Mouse (Mus musculus) natural killer cell, adult 2 months (primary cell): Measurements from ENCODE around the gene Celf5.

Experiments used
- DNase-seq, 2 experiments: peaks; one replicate each; pipeline ENCODE4 v3.0.0; 2022; ENCODE audit warnings: low spot score in 2 of 2

Celf5 gene

DNA sequence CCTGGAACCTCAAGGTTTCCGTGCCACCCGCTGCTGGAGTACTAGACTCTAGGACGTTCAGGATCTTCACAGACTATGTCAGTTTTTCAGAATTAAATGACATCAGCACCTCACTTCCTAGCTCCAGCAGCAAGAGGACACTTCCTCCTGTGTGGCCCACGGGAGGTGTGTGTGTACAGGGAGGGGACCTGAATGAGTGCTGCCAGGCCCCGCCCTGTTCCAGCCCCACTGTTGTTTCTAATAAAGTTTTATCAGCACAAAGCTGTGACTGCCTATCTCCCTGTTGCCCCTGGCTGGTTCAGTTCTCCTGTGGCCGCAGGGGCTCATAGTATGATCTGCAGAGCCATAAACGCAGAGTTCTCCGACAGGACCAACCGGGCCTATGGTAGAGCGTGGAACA, 8.0 kb downstream of the Celf5 start:
- no peak for DNase-seq

GRCm38 (mm10) chr10:81473003-81473451, 9.5 kb downstream of the Celf5 start:
- DNase-seq: peak in 1 of 2 experiments; percentile 63

DNA sequence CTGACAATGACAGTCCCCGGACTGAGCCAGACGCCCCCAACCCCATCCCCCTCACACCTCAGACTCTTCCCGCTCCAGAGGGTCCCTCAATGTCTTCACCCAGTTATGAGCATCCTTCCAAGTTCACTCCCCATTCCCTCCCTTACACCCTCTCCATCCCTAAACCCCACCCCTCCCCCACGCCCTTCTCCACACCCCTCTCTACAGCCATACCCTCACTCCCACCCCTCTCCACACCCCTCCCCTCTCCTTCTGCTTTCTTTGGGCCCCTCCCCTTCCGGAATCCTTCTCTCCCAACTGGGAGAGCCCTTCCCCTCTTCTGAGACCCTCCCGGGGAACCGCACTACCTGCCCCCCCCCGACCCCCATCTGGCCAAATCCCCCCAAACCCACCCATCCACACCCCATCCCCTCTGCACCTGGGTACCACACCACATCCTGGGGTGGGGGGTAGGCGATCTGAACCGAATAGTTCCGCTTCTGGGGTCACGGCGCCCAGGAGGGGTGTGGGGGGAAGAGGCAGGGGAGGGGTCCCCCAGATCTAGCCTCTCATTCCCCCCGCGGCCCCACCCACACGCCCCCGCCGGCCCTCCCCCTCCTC, 10.0 kb downstream of the Celf5 start:
- DNase-seq: no peak

DNA sequence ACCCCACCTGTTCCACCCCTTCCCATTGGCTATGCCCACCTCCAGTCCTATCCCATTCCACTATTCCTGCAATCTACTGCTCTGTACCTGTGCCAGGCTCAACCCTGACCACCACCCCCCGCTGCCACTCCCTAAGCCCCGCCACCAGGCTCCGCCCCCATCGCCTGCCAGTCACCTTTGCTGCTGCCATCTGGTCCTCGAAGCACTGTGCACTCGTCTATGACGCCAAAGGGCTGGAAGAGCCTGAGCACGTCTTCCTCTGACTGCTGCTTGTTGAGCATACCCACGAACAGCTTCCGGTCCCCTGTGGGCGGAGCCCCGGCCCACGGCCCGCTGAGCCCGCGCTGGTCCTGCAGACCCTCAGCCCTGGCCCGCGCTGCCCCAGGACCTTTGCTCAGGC, 12.1 kb downstream of the Celf5 start:
- peak in 1 of 2 experiments; percentile 39 for DNase-seq

- DNase-seq: no peak
These were observed 13.3 kb downstream of the Celf5 start for GRCm38 (mm10) chr10:81469253-81469652.

DNA sequence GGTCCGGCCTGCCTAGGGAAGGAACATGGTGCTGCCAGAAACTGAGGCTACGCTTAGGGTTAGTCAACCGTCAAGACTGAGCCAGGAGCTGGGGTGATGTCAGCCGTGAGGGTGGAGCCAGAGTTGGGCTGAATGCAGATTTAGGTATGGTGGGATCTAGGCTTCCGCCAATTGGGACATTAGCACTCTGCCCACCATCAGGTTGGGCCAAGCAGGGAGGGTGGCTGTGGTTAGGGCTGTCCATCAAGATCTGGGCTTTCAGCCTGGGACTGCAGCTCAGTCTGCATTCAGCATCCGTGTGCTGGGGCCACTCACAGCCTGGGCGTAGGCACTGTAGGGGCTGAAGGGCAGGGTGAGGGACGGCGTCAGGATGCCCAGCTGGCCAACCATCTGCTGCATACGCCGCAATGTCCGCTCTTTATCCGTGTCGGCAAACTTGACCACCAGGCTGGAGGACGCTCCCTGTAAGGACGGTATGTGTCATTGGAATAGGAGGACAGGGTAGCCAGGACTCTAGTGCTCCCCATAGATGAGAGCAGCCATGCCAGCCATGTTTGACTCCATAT, 14.8 kb downstream of the Celf5 start:
- DNase-seq: no peak

DNA sequence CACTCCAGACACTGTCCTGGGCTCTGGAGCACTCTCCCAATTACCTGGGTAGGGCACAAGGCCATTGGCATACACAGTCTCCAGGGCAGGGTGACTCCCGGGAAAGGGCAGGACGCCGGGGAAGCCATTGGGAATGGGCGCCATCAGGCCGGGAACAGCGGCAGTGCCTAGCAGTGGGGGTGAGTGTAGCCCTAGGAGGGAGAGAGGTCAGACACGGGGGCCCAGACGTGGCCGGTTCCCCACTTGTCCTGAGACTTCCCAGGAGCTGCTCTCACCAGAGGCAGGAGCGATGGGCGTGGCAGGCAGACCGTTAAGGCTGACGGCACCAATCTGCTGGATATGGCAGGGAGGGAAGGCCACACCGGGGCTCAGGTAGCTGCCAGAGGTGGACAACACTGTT, 15.6 kb downstream of the Celf5 start:
- no peak for DNase-seq

GRCm38 (mm10) chr10:81466066-81466465, 16.4 kb downstream of the Celf5 start:
- DNase-seq: no peak

GRCm38 (mm10) chr10:81465265-81465645, 17.3 kb downstream of the Celf5 start:
- no peak for DNase-seq

DNA sequence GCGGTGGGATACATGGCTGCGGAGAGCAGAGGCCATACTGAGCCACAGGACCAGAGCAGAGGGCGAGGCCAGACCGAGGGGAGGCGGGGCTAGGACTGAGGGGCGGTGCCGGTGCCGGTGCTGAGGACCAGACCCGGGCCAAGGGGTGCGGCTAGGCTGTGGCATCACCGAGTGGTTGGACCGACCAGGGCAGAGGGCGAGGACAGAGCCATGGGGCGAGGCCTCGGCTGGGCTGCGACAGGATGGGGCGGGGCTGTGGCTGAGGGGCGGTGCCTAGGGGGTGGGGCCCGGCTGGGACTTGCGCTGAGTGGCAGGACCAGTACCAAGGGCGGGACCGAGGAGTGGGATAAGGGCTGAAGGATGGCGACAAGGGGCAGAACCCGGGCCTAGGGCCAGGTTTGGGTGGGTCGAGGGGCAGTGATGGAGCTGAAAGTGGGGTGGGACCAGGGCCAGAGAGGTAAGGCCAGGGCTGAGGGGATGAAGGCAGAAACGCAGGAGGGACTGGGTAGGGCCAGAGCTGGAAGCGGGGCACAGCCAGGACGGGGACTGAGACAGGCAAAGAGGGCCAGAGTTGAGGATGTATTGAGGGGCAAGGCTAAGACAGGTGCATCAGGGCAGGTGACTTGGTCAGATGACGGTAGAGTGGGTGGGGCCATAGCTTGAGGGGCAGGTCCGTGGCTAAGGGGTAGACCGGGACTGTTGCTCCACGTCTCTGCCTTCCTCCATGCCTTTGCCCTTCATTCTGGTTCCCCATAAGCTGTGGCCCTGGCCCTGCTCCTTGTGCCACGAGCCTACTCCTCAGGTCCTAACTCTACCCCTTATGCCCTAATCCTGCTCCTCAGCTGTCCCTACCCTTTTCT, 17.9 kb downstream of the Celf5 start:
- peak; percentile 51 to 53 for DNase-seq

DNA sequence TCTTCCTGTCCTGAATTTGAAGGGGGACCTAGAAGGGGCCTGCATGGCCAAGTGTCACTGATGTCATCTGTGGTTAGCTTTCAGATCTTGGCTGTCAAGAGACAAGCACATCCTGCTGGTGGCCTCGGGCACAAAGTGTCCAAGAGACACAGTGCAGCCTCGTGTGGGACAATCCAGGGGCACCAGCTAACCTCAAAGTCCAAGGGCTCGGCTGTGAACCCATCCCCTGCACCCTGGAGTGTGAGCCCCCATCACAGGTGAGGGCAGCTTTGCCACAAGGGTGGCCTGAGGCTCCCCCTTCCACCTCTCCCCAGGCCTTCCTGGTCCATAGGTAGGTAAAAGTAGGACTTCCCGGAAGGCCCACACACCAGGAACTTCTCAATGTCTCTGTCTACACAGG, 19.0 kb downstream of the Celf5 start:
- DNase-seq: peak in 1 of 2 experiments; percentile 45

- DNase-seq: no peak
These were observed 19.6 kb downstream of the Celf5 start for GRCm38 (mm10) chr10:81462917-81463316.

DNA sequence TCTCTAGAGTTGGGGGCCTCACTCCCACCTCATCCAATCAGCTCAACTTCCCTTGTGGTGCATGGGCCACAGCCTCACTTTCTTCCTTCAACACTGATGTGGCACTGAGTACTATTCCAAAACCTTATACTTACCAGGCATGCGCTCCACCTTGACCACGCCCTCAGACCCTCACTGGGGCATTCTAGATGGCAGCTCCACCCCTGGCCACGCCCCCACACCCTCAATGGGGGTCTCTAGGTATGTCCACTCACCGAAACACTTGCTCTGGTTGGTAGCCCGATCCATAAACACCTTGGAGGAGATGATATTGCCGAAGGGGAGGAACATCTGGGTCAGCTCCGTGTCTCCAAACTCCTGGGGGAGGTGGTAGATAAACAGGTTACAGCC, 20.1 kb downstream of the Celf5 start:
- DNase-seq: no peak

DNA sequence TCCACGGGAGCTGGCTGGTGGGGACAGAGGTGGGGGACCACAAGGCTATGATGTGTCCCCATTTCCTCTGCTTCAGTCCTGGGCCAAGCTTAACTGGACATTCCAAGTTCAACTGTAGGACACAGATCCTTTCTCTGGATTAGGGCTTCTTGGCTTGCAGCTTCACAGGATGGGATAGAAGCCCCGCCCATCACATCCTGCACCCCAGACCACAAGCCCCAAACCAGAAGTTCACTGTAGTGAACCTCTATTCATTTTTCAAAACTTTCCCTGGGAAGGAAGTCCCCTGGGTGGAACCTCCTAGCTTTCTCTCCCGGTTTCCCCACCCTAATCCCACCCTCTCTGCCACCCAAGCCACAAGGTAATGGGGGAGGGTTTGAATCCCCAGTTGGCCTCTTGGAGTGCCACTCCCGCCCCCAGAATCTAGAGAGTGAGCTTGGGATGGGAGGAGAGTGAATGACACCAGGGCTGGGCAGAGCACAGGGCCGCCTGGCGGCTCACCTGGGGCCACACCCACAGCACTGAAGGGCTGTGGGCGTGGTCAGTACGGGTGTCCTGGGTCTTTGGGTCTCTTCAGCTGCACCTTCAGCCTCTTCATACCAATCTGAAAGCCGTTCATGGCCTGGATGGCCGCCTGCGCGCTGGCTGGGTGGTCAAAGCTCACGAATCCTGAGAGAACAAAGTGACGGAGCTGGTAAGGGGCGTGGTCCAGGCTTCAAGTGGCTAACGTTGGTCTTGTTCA, 20.7 kb downstream of the Celf5 start:
- no peak for DNase-seq

DNA sequence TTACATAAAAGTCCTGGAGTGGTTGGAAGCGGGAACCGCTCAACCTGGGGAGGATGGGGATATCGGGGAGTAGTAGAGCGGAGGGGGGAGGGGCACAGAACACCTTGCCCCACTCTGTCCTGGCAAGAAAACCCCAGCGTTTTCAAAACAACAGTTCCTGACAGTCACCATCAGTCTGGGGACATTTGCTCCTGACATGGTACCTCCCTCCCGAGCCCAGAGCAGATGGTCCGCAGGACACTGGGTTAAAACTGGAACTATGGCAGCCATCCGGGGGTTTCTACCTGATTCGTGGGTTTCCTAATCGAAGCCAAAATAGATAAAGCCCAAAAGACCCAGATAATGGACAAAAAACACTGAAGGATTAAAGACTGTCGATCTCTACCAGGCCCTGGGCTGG, 21.6 kb downstream of the Celf5 start:
- no peak for DNase-seq

DNA sequence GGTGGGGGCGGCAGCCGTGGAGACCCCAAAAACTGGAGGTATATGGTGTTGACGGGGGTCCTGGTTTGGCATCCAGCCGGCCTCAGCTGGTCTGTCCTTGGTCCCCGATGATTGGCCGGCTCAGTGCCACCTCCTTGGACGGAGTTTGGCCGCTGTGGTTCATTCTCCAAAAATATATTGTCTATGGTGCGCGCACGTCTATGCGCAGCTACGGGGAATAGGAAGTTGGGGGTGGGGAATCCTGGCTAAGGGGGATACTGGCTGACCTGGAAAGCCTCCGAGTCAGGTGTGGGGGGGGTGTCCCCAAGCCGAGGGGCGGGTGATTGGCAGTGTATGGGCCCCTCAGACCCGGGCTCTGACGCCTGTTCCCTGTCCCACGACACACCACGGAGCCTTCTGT, 22.0 kb downstream of the Celf5 start:
- no peak for DNase-seq

GRCm38 (mm10) chr10:81459399-81459798, 23.1 kb downstream of the Celf5 start:
- no peak for DNase-seq

DNA sequence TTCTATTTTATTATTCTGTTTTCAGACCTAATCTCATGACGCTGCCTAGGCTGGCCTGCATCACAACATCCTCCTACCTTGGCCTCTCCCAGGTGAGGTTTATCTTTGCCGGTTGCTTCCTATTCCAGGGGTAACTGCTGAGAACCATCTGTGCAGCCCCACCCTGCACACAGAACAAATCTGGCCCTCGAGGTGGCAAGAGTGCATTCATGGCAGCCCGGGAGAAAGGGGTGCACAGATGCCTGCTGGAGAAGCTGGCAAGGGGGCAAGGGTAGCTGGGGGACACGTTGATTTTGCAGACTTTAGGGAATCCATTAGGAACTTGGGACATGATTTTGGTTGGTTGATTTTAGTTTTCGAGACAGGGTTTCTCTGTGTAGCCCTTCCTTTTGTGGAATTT, 24.2 kb downstream of the Celf5 start:
- DNase-seq: no peak

- no peak for DNase-seq
These were observed 24.9 kb downstream of the Celf5 start for GRCm38 (mm10) chr10:81457624-81458023.

- no peak for DNase-seq
These were observed 25.4 kb downstream of the Celf5 start for GRCm38 (mm10) chr10:81456983-81457563.

GRCm38 (mm10) chr10:81455181-81455895, 27.2 kb downstream of the Celf5 start, which contains the start of gene Nfic:
Nfic (minus strand) TSS chr10:81455635.
- DNase-seq: no peak
